Mouse (Mus musculus): ENCODE measurements around the gene Hist1h1d.
"Not testable (repeated sequence)": the region's sequence is repeated elsewhere in the genome, so short reads cannot be mapped to it uniquely, and the experiment has no call there.

Gene Hist1h1d

DNA sequence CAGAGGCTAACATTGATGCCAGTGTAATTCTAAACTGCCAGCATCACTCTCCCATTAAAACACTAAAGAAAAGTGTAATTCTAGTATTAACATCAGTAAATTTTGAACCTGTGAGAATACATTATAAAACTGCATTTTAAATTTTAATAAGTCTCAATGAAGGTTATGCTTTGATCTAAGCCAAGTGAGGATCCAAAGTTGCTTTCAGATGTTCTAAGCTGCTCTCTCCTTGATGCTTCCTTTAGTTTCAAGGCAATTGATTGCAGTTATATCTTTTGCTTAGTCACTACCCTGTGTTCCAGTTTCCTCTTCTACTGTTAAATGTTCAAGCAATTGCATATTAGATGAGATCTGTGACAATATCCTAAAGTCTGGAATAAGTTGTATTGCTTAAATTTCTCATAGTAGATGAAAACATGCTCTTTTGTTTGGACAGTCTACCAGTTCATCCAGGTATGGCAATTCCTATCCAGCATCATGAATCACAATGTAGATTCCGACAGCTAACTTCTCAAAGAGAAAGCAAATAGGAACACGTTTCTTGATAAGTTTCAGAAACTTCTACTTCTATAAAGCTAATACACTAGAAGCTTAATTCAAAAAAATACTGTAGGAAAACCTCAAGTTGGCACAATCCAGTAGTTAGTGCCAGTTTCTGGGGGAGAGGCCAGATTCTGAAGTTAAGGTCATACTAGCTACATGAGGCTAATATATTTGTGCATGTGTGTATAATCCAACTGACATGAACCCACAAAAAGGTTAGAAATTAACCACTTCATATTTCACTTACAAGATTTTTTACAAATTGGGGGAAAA is 19.4 kb downstream of the Hist1h1d start:
- no peak for DNase-seq (ENCODE audit: low spot score in 2 of 2)

DNA sequence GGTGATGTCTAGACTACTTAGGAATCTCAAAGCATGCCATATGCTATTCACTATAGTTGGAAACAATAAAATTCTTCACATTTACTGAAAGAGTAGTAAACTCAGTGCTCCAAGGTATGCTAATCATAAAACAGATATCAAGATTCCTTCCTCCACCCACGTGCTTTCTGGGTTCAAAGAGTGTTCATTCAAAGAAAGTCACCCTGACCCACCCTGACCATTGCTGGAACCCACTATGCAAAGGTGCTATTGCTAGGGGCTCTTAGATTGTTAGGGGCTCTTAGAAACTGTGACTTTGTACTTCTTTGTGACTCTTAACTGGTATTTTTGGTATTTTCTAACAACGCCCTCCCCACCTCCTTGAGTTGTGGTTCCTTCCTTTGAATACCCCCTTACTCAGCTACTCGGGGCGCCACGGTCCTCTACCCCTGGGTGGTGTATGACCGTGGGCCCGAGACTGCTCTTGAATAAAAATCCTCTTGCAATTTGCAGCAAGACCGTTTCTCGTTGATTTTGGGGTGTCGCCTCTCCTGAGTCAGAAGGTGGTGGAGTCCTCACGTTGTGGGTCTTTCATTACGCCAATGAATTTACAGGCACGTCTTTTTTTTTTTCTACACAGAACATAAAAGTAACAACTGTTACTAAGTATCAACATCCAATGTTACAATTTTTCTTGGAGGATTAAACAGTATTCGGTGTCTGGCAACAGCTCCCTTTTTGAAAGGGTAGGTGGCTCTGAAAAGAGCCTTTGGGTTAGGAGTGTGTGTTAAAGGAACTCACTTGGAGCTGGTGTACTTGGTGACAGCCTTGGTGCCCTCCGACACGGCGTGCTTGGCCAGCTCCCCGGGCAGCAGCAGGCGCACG is 20.2 kb downstream of the Hist1h1d start:
- not testable (repeated sequence) for DNase-seq (ENCODE audit: low spot score in 2 of 2)

DNA sequence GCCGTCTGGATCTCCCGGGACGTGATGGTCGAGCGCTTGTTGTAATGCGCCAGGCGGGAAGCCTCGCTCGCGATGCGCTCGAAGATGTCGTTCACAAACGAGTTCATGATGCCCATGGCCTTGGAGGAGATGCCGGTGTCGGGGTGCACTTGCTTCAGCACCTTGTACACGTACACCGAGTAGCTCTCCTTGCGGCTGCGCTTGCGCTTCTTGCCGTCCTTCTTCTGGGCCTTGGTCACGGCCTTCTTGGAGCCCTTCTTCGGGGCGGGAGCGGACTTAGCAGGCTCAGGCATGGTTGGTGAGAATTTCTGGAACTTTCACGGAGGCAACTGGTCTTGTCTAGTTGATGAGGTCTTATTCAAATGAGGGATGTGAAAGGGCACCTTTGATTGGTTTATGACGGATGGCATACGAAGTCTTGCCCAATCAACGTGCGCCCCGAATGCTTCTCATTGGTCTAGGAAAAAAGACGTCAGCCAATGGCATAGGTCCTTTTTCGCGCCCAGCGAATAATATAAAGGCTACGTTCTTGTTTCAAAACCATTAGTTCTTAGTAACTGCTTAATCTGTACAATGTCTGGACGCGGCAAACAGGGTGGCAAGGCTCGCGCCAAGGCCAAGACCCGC is 20.9 kb downstream of the Hist1h1d start, which contains the start of the genes Hist1h2bf and Hist1h2ad:
Hist1h2bf (minus strand) TSS at position 299 of the 627 bp plus-strand sequence.
Hist1h2ad (plus strand) TSS at position 484 of the 627 bp plus-strand sequence.
- peak; percentile 44 to 81 for DNase-seq (ENCODE audit: low spot score in 2 of 2)

DNA sequence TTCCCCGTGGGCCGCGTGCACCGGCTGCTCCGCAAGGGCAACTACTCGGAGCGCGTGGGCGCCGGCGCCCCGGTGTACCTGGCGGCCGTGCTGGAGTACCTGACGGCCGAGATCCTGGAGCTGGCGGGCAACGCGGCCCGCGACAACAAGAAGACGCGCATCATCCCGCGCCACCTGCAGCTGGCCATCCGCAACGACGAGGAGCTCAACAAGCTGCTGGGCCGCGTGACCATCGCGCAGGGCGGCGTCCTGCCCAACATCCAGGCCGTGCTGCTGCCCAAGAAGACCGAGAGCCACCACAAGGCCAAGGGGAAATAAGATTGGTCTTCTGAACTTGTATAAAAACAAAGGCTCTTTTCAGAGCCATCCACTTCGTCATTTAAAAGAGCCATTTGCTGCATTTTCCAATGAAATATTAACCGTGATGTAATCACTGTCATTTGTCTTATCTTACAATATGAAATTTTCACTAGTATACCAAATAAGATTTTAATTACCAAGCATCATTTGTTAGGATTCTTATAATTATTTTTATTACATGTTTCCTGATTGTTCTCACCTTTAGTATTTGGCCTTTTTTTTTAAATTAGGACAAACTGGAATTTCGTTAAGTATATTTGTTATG is 21.6 kb downstream of the Hist1h1d start:
- DNase-seq (ENCODE audit: low spot score in 2 of 2), result not testable (repeated sequence)

DNA sequence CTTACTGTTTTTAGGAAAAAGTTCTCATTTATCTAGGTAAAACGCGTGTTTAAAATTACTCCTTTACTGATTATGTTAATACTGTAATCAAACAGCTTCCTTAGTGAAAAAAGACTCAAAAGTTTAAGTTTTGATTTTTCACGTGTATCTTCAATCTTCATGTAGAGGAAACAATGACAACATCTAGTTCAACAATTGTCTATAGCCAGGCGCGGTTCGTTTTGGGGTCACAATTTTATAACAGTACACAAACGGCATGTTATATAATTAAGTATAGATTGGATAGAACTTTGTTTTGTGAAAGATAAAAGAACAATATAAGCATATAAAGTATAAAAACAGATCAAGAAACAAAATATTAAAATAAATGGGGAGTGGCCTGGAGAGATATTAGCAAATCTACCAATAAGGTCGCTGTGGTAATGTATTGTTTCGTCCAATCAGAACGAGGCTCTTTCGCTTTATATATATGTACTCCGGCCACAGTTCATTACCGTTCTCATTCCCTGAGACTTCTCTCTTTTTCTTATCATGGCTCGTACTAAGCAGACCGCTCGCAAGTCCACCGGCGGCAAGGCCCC is 22.3 kb downstream of the Hist1h1d start, which contains the start of gene Hist1h3d:
Hist1h3d (plus strand) TSS at position 493 of the 581 bp plus-strand sequence.
- DNase-seq (ENCODE audit: low spot score in 2 of 2), result peak in 1 of 2 experiments; percentile 25

DNA sequence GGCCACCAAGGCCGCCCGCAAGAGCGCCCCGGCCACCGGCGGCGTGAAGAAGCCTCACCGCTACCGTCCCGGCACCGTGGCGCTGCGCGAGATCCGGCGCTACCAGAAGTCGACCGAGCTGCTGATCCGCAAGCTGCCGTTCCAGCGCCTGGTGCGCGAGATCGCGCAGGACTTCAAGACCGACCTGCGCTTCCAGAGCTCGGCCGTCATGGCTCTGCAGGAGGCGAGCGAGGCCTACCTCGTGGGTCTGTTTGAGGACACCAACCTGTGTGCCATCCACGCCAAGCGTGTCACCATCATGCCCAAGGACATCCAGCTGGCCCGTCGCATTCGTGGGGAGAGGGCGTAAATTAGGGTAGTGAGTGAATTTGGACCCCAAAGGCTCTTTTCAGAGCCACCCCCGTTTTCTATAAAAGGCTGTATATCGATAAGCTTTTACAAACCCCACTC is 22.8 kb downstream of the Hist1h1d start:
- DNase-seq (ENCODE audit: low spot score in 2 of 2), result not testable (repeated sequence)

DNA sequence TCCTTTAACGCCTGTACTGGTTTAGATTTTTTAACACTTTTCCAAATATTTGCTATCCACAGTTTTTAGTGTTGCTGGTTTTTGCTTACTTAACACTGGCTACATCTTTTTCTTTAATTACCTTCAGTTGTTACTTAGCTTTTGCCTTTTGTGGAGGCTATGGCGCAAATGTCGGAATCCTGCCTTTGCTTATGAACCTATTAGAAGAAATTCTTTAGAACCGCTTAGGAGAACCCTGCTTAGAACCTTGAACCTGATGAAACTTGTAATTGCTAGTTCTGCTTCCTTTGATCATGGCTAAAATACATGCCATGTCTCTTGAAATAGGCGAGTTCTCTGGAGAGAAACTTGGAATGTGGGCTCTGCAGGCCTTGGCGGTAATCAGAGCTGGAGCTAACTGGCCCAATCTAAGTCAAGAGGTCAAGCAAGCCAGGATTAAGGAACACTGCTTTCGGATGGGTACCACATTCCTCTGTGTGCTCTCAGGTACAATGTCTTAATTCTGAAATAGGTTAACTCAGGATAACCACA is 23.4 kb downstream of the Hist1h1d start:
- no peak for DNase-seq (ENCODE audit: low spot score in 2 of 2)

DNA sequence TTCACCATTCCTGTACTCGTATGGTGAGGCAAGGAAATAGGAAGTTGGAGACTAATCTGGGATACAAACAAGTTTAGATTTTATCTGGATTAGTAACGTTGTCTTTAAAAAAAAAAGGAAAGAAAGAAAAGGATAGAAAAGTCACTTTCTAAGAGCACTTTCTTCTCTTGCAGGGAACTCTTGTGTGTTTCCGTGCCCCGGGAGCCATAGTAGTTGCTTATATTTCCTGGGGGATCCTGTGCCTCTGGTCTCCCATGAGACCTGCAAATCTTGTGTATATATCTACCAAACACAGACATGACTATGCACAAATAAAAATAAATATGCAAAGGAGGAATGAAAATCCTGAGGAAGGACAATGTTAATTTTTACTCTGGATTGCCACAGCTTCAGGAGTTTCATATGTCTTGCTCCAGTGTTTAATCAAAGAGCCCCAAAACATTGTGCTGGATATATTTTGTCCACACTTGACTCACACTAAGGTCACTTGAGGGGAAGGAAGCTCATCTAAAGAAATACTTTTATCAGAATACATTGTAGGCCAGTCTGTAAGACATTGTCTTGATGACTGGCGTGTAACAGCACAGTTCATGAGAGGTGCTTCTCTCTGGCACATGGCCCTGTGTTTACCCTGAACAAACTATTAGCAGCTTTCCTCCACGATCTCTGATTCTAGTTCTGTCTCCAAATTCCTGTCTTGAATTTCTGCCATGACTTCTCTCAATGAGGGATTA is 24.0 kb downstream of the Hist1h1d start:
- DNase-seq (ENCODE audit: low spot score in 2 of 2), result no peak

DNA sequence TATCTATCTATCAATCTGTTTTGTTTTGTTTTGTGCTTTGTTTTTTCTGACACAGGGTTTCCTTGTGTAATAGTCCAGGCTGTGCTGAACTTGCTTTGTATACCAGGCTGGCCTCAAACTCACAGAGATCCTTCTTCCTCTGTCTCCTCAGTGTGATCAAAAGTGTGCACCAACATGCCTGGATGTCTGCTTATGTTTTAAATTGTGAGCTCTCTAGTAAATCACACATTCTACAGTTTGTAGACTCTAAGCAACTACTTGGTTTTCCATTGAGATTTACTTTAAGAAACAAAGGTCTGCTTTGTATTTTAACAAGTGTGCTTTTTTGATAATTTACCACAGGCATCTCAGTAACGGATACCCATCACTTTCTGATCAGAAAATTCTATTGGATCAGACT is 24.8 kb downstream of the Hist1h1d start:
- DNase-seq (ENCODE audit: low spot score in 2 of 2), result no peak

DNA sequence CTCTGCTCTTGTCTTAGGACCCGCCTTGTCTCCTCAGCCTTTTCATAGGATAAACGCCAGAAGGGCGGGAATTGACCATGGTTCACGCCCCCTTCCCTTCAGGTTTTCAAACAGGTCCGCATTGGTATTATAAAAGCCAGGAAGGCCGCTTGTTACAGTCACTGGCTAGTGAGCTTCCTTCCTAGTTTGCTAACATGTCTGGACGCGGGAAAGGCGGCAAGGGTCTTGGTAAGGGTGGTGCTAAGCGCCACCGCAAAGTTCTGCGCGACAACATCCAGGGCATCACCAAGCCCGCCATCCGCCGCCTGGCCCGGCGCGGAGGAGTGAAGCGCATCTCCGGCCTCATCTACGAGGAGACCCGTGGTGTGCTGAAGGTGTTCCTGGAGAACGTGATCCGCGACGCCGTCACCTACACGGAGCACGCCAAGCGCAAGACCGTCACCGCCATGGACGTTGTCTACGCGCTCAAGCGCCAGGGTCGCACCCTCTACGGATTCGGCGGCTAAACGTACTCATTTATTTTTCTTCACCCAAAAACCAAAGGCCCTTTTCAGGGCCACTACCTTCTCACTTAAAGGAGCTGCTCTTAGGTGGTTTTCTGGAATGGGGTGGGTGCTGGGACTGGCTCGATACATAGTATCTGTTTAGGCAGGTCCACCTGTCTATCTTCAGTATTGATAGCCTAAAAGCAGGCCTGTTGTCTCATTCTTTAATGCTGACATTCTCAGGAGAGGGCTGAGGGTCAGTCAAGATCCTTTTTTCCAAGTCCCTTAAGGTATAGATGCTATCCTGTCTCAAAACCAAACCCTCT is 28.6 kb downstream of the Hist1h1d start, which contains the start of gene Hist1h4d:
Hist1h4d (plus strand) TSS at position 191 of the 811 bp plus-strand sequence.
- peak; percentile 95 to 96 for DNase-seq (ENCODE audit: low spot score in 2 of 2)

DNA sequence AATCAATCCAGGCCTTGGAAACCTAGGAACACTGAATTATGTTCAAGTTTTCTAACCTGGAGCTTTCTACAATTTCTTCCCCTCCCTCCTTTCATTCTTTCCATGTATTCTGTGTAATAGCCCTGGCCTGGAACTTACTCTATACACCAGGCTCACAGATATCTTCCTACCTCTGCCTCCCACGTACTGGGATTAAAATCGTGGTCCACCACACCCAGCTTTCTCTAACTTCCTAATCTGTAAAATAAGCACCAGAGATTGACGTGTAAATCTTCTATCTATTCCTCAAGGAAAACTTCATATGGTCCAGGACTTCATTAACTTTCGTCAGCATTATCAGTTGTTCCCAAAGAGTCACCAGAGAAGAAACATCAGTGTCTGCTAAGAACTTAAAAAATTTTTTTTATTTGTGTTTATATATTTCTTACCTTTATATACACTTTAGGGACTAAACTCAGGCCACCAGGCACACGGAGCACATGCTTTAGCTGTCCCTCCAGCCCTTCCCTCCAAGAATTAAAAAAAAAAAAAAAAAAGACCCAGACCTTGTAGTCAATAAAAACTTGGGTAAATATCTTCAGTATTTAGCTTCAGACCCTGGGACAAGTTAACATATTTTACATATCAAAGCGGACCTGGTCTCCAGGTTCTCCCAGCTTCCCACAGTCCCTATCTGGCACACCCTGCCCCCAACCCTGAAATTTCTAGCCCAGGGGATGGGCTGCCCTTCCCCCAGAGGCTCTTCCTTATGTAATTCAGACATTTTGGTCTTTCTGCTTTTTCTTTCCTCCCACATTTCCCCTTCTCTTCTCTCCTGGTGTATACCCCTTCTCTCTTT is 29.4 kb downstream of the Hist1h1d start:
- no peak for DNase-seq (ENCODE audit: low spot score in 2 of 2)

DNA sequence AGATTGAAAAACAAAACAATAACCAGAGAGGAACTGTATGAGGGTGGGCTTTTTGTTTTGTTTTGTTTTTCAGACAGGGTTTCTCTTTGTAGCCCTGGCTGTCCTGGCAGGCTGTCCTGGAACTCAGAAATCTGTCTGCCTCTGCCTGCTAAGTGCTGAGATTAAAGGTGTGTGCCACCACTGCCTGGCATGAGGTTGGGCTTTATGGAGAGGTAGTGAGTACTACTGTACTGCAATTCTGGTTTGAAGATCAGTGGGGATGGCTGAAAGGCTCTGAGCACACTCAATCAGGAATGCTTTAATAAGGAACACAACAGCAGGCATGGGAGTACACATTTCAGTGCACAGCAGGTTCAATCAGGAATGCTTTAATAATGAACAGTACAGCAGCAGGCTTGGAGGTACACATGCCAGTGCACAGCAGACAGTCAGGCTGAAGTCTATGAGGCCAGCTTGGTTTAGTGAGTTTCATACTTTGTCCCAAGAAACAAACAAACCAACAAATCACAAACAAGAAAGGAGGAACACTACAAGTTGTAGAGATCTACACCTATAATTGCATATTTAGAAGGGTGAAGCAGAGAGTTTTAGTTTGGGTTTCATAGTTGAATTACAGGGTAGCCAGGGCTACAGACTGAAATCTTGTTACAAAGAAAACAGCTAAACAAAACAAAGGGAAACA is 30.5 kb downstream of the Hist1h1d start:
- DNase-seq (ENCODE audit: low spot score in 2 of 2), result no peak

DNA sequence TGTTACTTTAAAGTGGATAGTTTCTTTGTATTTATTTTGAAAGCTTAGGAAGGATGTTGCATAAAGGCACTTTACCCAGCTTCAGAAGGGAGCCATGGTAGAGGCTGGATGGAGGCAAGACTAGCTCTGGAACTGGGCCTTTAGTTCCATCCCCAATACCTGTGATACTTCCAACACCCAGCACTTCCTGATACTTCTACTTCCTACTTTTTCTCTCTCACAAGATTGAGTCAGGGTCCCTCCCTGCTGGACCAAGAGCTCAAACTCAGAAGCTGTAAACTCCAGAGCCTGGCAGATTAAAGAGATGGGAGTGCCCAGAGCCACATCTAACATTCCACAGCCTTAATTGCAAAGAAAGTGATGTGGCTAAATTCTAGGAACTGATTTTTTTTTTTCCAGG is 31.3 kb downstream of the Hist1h1d start:
- no peak for DNase-seq (ENCODE audit: low spot score in 2 of 2)

DNA sequence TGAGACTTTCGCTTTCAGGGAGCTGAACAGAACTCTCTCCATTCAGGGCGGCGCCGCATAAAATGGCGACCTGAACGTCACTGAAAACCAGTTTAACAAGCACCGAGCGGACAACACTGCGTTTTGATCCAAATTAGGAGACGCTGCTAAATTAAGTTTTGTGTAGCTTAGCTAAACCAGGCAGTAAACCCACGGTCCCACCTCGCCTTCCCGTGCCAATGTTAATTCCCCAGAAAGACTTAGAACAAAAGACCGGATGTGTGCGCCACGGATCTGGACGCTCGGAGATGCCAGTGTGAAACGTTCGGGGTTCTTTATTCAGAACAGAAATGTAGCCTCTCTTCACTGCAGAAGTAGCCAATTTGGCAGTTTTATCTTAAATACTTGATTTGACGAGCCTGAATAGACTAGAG is 32.0 kb downstream of the Hist1h1d start:
- DNase-seq (ENCODE audit: low spot score in 2 of 2), result peak; percentile 66 to 69

DNA sequence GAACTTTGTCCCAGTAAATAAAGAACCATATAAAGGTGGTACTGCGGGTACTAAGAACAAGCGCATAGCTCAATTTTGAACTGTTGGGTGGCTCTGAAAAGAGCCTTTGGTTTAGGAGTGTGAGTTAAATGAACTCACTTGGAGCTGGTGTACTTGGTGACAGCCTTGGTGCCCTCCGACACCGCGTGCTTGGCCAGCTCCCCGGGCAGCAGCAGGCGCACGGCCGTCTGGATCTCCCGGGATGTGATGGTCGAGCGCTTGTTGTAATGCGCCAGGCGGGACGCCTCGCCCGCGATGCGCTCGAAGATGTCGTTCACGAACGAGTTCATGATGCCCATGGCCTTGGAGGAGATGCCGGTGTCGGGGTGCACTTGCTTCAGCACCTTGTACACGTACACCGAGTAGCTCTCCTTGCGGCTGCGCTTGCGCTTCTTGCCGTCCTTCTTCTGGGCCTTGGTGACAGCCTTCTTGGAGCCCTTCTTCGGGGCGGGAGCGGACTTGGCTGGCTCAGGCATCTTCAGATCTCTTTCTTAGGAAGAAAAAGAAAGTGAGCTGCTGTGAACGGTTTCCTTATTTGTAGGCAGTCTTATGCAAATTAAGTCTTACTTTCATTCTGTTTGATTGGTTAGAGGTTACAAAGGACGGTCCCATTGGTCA is 32.5 kb downstream of the Hist1h1d start:
- peak; percentile 42 to 66 for DNase-seq (ENCODE audit: low spot score in 2 of 2)

DNA sequence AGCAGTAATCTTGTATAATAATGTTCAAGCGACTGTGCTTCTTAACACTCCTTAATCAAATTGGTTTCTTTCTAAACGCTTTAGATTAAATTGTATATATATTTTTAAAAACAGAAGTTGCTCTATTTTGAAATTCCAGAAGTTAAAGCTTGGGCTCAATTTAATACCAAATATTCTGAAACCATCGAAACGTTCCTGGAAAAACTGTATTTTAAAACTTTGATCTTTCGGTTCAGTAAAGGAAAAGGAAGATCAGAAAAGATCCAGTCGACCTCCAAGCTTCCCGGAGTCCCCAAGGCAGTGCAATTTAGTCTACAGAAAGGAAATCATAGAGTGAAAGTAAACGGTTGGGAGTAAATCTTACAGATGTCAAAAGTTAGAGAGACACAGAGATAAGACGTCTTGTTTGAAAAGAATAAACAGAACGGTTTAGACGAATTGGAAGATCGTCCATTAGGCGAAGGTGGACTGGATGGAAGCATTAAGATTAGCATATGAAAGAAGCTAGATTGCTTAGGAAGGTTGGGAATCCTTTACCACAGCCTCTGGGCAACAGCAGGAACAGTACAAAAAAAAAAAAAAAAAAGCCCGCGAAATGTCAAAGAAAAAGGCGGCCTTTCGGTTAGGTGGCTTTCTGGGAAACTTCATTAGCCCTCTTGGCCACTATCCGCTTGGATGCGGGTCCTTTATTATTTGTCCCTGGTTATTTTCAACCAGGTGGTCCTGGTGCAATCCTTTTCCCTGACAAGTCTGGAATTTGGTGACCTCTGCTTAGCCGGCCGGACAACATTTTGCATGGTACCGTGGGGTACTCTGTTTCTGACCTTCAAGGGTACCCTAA is 33.3 kb downstream of the Hist1h1d start:
- no peak for DNase-seq (ENCODE audit: low spot score in 2 of 2)

Data from urinary bladder, adult 18-20 months (tissue).